Mouse (Mus musculus): ENCODE measurements around the gene Dmbt1.
"Not testable (repeated sequence)": the region's sequence is repeated elsewhere in the genome, so short reads cannot be mapped to it uniquely, and the experiment has no call there.

GRCm38 (mm10) chr7:131074098-131074497 is 42.2 kb downstream of the Dmbt1 start:
- not testable (repeated sequence) for TF ChIP-seq CTCF (IDR thresholded peaks at IDR 0.05; ENCODE audit: borderline replicate concordance, extremely low read depth, insufficient read depth, insufficient read length); POLR2A (IDR thresholded peaks at IDR 0.05; ENCODE audit: borderline replicate concordance, extremely low read depth, insufficient read depth, insufficient read length, poor library complexity, severe bottlenecking)

Measured in brain, embryonic 14.5 days (tissue).